Mouse (Mus musculus): ENCODE measurements at regions not wholly inside any gene's neighbourhood (a gene's known extent, or its start where the extent isn't known, plus 50 kb on each side); places are given as distances from the start of the nearest gene placed in this dataset.
"Not testable (repeated sequence)": the region's sequence is repeated elsewhere in the genome, so short reads cannot be mapped to it uniquely, and the experiment has no call there.

GRCm38 (mm10) chr10:96410028-96410427 lies 206.8 kb upstream of the Btg1 start:
- DNase-seq (ENCODE audit: low read depth, low spot score) = no peak

GRCm38 (mm10) chr10:96414807-96415206 lies 202.0 kb upstream of the Btg1 start:
- DNase-seq (ENCODE audit: low read depth, low spot score) = no peak

GRCm38 (mm10) chr10:96421506-96421905 lies 195.3 kb upstream of the Btg1 start:
- not testable (repeated sequence) for DNase-seq (ENCODE audit: low read depth, low spot score)

GRCm38 (mm10) chr10:96427407-96427806 lies 189.4 kb upstream of the Btg1 start:
- DNase-seq (ENCODE audit: low read depth, low spot score) = no peak

- no peak for DNase-seq (ENCODE audit: low read depth, low spot score)
These were observed 186.7 kb upstream of the Btg1 start for GRCm38 (mm10) chr10:96430142-96430541.

GRCm38 (mm10) chr10:96435109-96435508 lies 181.7 kb upstream of the Btg1 start:
- no peak for DNase-seq (ENCODE audit: low read depth, low spot score)

- DNase-seq (ENCODE audit: low read depth, low spot score) = no peak
These were observed 178.3 kb upstream of the Btg1 start for GRCm38 (mm10) chr10:96438398-96439103.

GRCm38 (mm10) chr10:96442165-96442564 lies 174.6 kb upstream of the Btg1 start:
- DNase-seq (ENCODE audit: low read depth, low spot score) = no peak

GRCm38 (mm10) chr10:96450266-96450665 lies 166.5 kb upstream of the Btg1 start:
- DNase-seq (ENCODE audit: low read depth, low spot score) = no peak

- no peak for DNase-seq (ENCODE audit: low read depth, low spot score)
These were observed 161.9 kb upstream of the Btg1 start for GRCm38 (mm10) chr10:96454857-96455256.

- DNase-seq (ENCODE audit: low read depth, low spot score) = no peak
These were observed 158.3 kb upstream of the Btg1 start for GRCm38 (mm10) chr10:96458551-96458950.

GRCm38 (mm10) chr10:96459186-96459585 lies 157.6 kb upstream of the Btg1 start:
- DNase-seq (ENCODE audit: low read depth, low spot score) = no peak

- DNase-seq (ENCODE audit: low read depth, low spot score) = no peak
These were observed 156.7 kb upstream of the Btg1 start for GRCm38 (mm10) chr10:96460151-96460550.

GRCm38 (mm10) chr10:96460617-96461338 lies 156.0 kb upstream of the Btg1 start:
- no peak for DNase-seq (ENCODE audit: low read depth, low spot score)

GRCm38 (mm10) chr10:96465967-96466366 lies 150.8 kb upstream of the Btg1 start:
- no peak for DNase-seq (ENCODE audit: low read depth, low spot score)

GRCm38 (mm10) chr10:96466845-96467244 lies 150.0 kb upstream of the Btg1 start:
- no peak for DNase-seq (ENCODE audit: low read depth, low spot score)

GRCm38 (mm10) chr10:96467661-96468060 lies 149.1 kb upstream of the Btg1 start:
- no peak for DNase-seq (ENCODE audit: low read depth, low spot score)

- no peak for DNase-seq (ENCODE audit: low read depth, low spot score)
These were observed 145.3 kb upstream of the Btg1 start for GRCm38 (mm10) chr10:96471523-96471922.

- peak; percentile 63 for DNase-seq (ENCODE audit: low read depth, low spot score)
These were observed 137.5 kb upstream of the Btg1 start for GRCm38 (mm10) chr10:96479350-96479749.

GRCm38 (mm10) chr10:96479786-96480185 lies 137.0 kb upstream of the Btg1 start:
- no peak for DNase-seq (ENCODE audit: low read depth, low spot score)

GRCm38 (mm10) chr10:96480453-96481324 lies 136.1 kb upstream of the Btg1 start:
- DNase-seq (ENCODE audit: low read depth, low spot score) = no peak

GRCm38 (mm10) chr10:96481325-96481638 lies 135.5 kb upstream of the Btg1 start:
- no peak for DNase-seq (ENCODE audit: low read depth, low spot score)

Data from ZHBTc4 (cell line).